Mouse (Mus musculus): ENCODE results near the gene Gm9639. TPM values are rescaled to one million over a fixed set of nuclear protein-coding genes. Genes with fewer than 3 reads are reported as not detected.
"Not testable (repeated sequence)": the region's sequence is repeated elsewhere in the genome, so short reads cannot be mapped to it uniquely, and the experiment has no call there.

The Gm9639 gene
- total and polyA plus RNA-seq, 3 experiments = not detected

GRCm38 (mm10) chr10:77815514-77815913 lies 20.6 kb upstream of the Gm9639 start:
- intact Hi-C loops (cut with DNase I) = loop anchor here (5.0 kb wide), 1 partner anchor 188 kb away; no protein-coding TSS in a partner anchor
- peak; percentile 76 for TF ChIP-seq CTCF (IDR thresholded peaks at IDR 0.05)
- no peak for TF ChIP-seq POLR2A (IDR thresholded peaks at IDR 0.05; ENCODE audit: insufficient read depth, low read depth, low read length)

GRCm38 (mm10) chr10:77814382-77814781 lies 19.5 kb upstream of the Gm9639 start, which contains the start of gene Gm2696:
Gene Gm2696 (plus strand): TSS chr10:77814682.
- 44% methylated on average over 4 of the region's 4 CpGs for WGBS
- Histone ChIP-seq H3K9ac (ENCODE audit: low read depth, low read length) (no peak within 1 kb of the TSS), H3K36me3 (ENCODE audit: control insufficient read depth, insufficient read depth, low read length) (no peaks in the 10 kb centered on the region), H3K79me2 (replicated peaks; ENCODE audit: control insufficient read depth, insufficient read depth, low read length) (no peaks in the 10 kb centered on the region), H3K27ac (no peak within 1 kb of the TSS), H3K4me3 (no peak within 1 kb of the TSS), H3K4me1 (ENCODE audit: control insufficient read depth, insufficient read depth, low read length) (no peaks in the 10 kb centered on the region), H3K27me3 (ENCODE audit: control insufficient read depth, insufficient read depth, low read length) (no peaks in the 10 kb centered on the region)
- DNase-seq = no peak
- TF ChIP-seq CTCF (IDR thresholded peaks at IDR 0.05) (no peak), EP300 (IDR thresholded peaks at IDR 0.05; ENCODE audit: insufficient read depth, low read depth, low read length) (no peak)
- intact Hi-C loops (cut with DNase I) = no loop called here

More at GRCm38 (mm10) chr10:77815514-77815913, 20.6 kb upstream of the Gm9639 start:
- WGBS = 28% methylated on average over 5 of the region's 5 CpGs
- H3K27me3 ChIP-seq (ENCODE audit: control insufficient read depth, insufficient read depth, low read length) = no peaks in the 10 kb centered on the region
- H3K9ac ChIP-seq (ENCODE audit: low read depth, low read length) = no peak overlapping the region
- peak in 1 of 2 experiments; percentile 26 for DNase-seq
- H3K79me2 ChIP-seq (replicated peaks; ENCODE audit: control insufficient read depth, insufficient read depth, low read length) = no peaks in the 10 kb centered on the region
- H3K4me3 ChIP-seq = no peak overlapping the region
- no peaks in the 10 kb centered on the region for H3K36me3 ChIP-seq (ENCODE audit: control insufficient read depth, insufficient read depth, low read length)
- no peaks in the 10 kb centered on the region for H3K4me1 ChIP-seq (ENCODE audit: control insufficient read depth, insufficient read depth, low read length)
- no peak overlapping the region for H3K27ac ChIP-seq

DNA sequence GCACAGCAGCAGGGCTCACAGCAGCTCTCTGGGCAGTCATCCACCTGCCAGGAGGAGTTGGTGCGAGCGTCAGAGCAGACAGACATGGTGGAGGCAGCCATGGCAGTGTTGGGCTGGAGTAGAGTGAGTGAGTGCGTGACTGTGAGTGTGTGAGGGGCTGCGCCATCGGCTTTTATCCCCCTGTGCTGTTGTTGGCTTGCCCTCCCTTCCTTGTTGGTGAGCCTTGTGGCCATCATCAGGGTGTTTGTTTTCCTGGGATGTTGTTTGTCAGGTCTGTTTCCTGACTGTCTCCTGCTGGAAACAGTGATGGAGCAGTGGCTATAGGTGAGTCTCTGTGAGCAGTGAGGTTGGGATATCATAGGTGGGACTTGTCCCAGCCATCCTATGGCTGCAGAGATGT lies 16.9 kb upstream of the Gm9639 start, which contains the start of gene Gm9507:
Gm9507 (minus strand) TSS at position 101 of the 400 bp plus-strand sequence.
- no peaks in the 10 kb centered on the region for H3K4me1 ChIP-seq (ENCODE audit: control insufficient read depth, insufficient read depth, low read length)
- no peak within 1 kb of the TSS for H3K4me3 ChIP-seq
- H3K9ac ChIP-seq (ENCODE audit: low read depth, low read length) = no peak within 1 kb of the TSS
- no peaks in the 10 kb centered on the region for H3K27me3 ChIP-seq (ENCODE audit: control insufficient read depth, insufficient read depth, low read length)
- no peaks in the 10 kb centered on the region for H3K79me2 ChIP-seq (replicated peaks; ENCODE audit: control insufficient read depth, insufficient read depth, low read length)
- DNase-seq = no peak
- H3K27ac ChIP-seq = no peak within 1 kb of the TSS
- intact Hi-C loops (cut with DNase I) = no loop called here
- TF ChIP-seq CTCF (IDR thresholded peaks at IDR 0.05) (no peak), EP300 (IDR thresholded peaks at IDR 0.05; ENCODE audit: insufficient read depth, low read depth, low read length) (no peak), POLR2A (IDR thresholded peaks at IDR 0.05; ENCODE audit: insufficient read depth, low read depth, low read length) (no peak)
- no peaks in the 10 kb centered on the region for H3K36me3 ChIP-seq (ENCODE audit: control insufficient read depth, insufficient read depth, low read length)
- 56% methylated on average over 5 of the region's 5 CpGs for WGBS

- no peak overlapping the region for H3K9ac ChIP-seq (ENCODE audit: low read depth, low read length)
- WGBS = 57% methylated on average over 3 of the region's 3 CpGs
Observed at GRCm38 (mm10) chr10:77804095-77804494, 9.2 kb upstream of the Gm9639 start.

DNA sequence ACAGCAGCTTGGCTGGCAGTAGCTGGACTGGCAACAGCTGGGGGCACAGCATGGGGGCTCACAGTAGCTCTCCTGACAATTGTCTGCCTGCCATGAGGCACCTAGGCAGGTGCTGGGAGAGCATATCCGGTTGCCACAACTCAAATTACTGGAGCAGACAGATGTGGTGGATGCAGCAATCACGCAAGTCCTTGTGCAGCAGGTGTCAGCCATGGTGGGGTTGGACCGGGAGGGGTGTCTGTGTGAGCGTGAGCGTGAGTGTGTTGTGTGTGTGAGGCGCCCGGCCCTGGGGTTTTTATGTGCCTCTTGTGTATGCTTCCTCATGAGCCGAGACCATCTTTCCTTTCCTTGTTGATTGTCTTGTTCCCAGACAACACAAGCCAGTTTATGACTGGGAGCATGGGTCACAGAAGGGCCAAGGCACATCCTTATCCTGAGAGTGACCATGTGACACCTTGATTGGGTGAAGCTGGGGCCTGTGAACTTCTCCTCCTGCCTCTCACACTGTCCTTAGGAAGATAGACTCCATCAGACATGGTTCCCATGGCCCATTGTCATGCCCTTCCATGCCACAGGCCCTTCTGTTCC lies 4.1 kb upstream of the Gm9639 start, which contains the start of gene Gm19668:
Gm19668 (minus strand) TSS at position 213 of the 588 bp plus-strand sequence.
- no peak within 1 kb of the TSS for H3K9ac ChIP-seq (ENCODE audit: low read depth, low read length)
- no peaks in the 10 kb centered on the region for H3K36me3 ChIP-seq (ENCODE audit: control insufficient read depth, insufficient read depth, low read length)
- no peaks in the 10 kb centered on the region for H3K27me3 ChIP-seq (ENCODE audit: control insufficient read depth, insufficient read depth, low read length)
- TF ChIP-seq POLR2A (IDR thresholded peaks at IDR 0.05; ENCODE audit: insufficient read depth, low read depth, low read length) (no peak), CTCF (IDR thresholded peaks at IDR 0.05) (no peak), EP300 (IDR thresholded peaks at IDR 0.05; ENCODE audit: insufficient read depth, low read depth, low read length) (no peak)
- no peak for DNase-seq
- no peaks in the 10 kb centered on the region for H3K79me2 ChIP-seq (replicated peaks; ENCODE audit: control insufficient read depth, insufficient read depth, low read length)
- WGBS = 71% methylated on average over 8 of the region's 8 CpGs
- intact Hi-C loops (cut with DNase I) = loop anchor here (5.0 kb wide), 1 partner anchor 172 kb away; no protein-coding TSS in a partner anchor
- no peaks in the 10 kb centered on the region for H3K4me1 ChIP-seq (ENCODE audit: control insufficient read depth, insufficient read depth, low read length)
- H3K4me3 ChIP-seq = no peak within 1 kb of the TSS
- H3K27ac ChIP-seq = no peak within 1 kb of the TSS

More at GRCm38 (mm10) chr10:77804095-77804494, 9.2 kb upstream of the Gm9639 start:
- no peaks in the 10 kb centered on the region for H3K79me2 ChIP-seq (replicated peaks; ENCODE audit: control insufficient read depth, insufficient read depth, low read length)
- H3K4me3 ChIP-seq = no peak overlapping the region
- no peaks in the 10 kb centered on the region for H3K36me3 ChIP-seq (ENCODE audit: control insufficient read depth, insufficient read depth, low read length)
- intact Hi-C loops (cut with DNase I) = no loop called here
- no peak for TF ChIP-seq EP300 (IDR thresholded peaks at IDR 0.05; ENCODE audit: insufficient read depth, low read depth, low read length)
- no peak for TF ChIP-seq CTCF (IDR thresholded peaks at IDR 0.05)
- no peak for TF ChIP-seq POLR2A (IDR thresholded peaks at IDR 0.05; ENCODE audit: insufficient read depth, low read depth, low read length)
- no peaks in the 10 kb centered on the region for H3K27me3 ChIP-seq (ENCODE audit: control insufficient read depth, insufficient read depth, low read length)
- H3K27ac ChIP-seq = no peak overlapping the region
- DNase-seq = no peak
- H3K4me1 ChIP-seq (ENCODE audit: control insufficient read depth, insufficient read depth, low read length) = no peaks in the 10 kb centered on the region

GRCm38 (mm10) chr10:77798164-77798920 lies 3.5 kb upstream of the Gm9639 start:
- not testable (repeated sequence) for H3K36me3 ChIP-seq (ENCODE audit: control insufficient read depth, insufficient read depth, low read length); H3K79me2 ChIP-seq (replicated peaks; ENCODE audit: control insufficient read depth, insufficient read depth, low read length); H3K27ac ChIP-seq; H3K4me1 ChIP-seq (ENCODE audit: control insufficient read depth, insufficient read depth, low read length); H3K4me3 ChIP-seq; DNase-seq; H3K27me3 ChIP-seq (ENCODE audit: control insufficient read depth, insufficient read depth, low read length); H3K9ac ChIP-seq (ENCODE audit: low read depth, low read length)
- intact Hi-C loops (cut with DNase I) = loop anchor here (5.0 kb wide), 1 partner anchor 171 kb away; no protein-coding TSS in a partner anchor
- WGBS = 57% methylated on average over 3 of the region's 3 CpGs
